Mouse (Mus musculus): ENCODE measurements around the gene Creb3. TPM values are rescaled to one million over a fixed set of nuclear protein-coding genes. Genes with fewer than 3 reads are reported as not detected.

The Creb3 gene
- polyA plus RNA-seq, 1 experiment from 2014 or later = 86.2 TPM

- ATAC-seq (ENCODE audit: low read depth) = no peak
- no peak overlapping the region for H3K27ac ChIP-seq (ENCODE audit: low read depth, low read length)
- no peak overlapping the region for H3K4me3 ChIP-seq (ENCODE audit: low read depth, low read length)
- H3K36me3 ChIP-seq (ENCODE audit: control insufficient read depth, insufficient read depth, low read length) = peaks cover 24% of the 10 kb centered on the region
- no peaks in the 10 kb centered on the region for H3K9me3 ChIP-seq (ENCODE audit: control insufficient read depth, low read length)
- H3K4me1 ChIP-seq (ENCODE audit: control insufficient read depth, insufficient read depth, low read length) = peaks cover 8% of the 10 kb centered on the region; the same call in 1 of the 2 replicates
- peaks cover 3% of the 10 kb centered on the region for H3K27me3 ChIP-seq (ENCODE audit: control insufficient read depth, insufficient read depth, low read length)
- no peak overlapping the region for H3K9ac ChIP-seq (replicated peaks; ENCODE audit: low read depth, low read length)
- 76% methylated on average over 9 of the region's 9 CpGs for WGBS
- no peak overlapping the region for H3K4me2 ChIP-seq (ENCODE audit: low read depth, low read length)
These were observed 33.6 kb upstream of the Creb3 start for GRCm38 (mm10) chr4:43528487-43528886.

- 61% methylated on average over 8 of the region's 8 CpGs for WGBS
- Histone ChIP-seq H3K4me2 (ENCODE audit: low read depth, low read length) (no peak overlapping the region), H3K4me3 (ENCODE audit: low read depth, low read length) (no peak overlapping the region), H3K9me3 (ENCODE audit: control insufficient read depth, low read length) (no peaks in the 10 kb centered on the region), H3K27ac (ENCODE audit: low read depth, low read length) (no peak overlapping the region), H3K9ac (replicated peaks; ENCODE audit: low read depth, low read length) (no peak overlapping the region), H3K36me3 (ENCODE audit: control insufficient read depth, insufficient read depth, low read length) (peaks cover 35% of the 10 kb centered on the region), H3K4me1 (ENCODE audit: control insufficient read depth, insufficient read depth, low read length) (no peaks in the 10 kb centered on the region), H3K27me3 (ENCODE audit: control insufficient read depth, insufficient read depth, low read length) (no peaks in the 10 kb centered on the region)
- no peak for ATAC-seq (ENCODE audit: low read depth)
These were observed 32.0 kb upstream of the Creb3 start for GRCm38 (mm10) chr4:43530081-43530501.

GRCm38 (mm10) chr4:43530581-43530980, 31.6 kb upstream of the Creb3 start:
- no peak for ATAC-seq (ENCODE audit: low read depth)
- WGBS = 28% methylated on average over 7 of the region's 7 CpGs
- peaks cover 40% of the 10 kb centered on the region for H3K36me3 ChIP-seq (ENCODE audit: control insufficient read depth, insufficient read depth, low read length)
- no peak overlapping the region for H3K27ac ChIP-seq (ENCODE audit: low read depth, low read length)
- H3K4me3 ChIP-seq (ENCODE audit: low read depth, low read length) = no peak overlapping the region
- H3K4me1 ChIP-seq (ENCODE audit: control insufficient read depth, insufficient read depth, low read length) = no peaks in the 10 kb centered on the region
- no peak overlapping the region for H3K9ac ChIP-seq (replicated peaks; ENCODE audit: low read depth, low read length)
- H3K9me3 ChIP-seq (ENCODE audit: control insufficient read depth, low read length) = no peaks in the 10 kb centered on the region
- H3K27me3 ChIP-seq (ENCODE audit: control insufficient read depth, insufficient read depth, low read length) = no peaks in the 10 kb centered on the region
- no peak overlapping the region for H3K4me2 ChIP-seq (ENCODE audit: low read depth, low read length)

- H3K9ac ChIP-seq (replicated peaks; ENCODE audit: low read depth, low read length) = no peak overlapping the region
- H3K36me3 ChIP-seq (ENCODE audit: control insufficient read depth, insufficient read depth, low read length) = peaks cover 63% of the 10 kb centered on the region
- H3K27me3 ChIP-seq (ENCODE audit: control insufficient read depth, insufficient read depth, low read length) = no peaks in the 10 kb centered on the region
- no peaks in the 10 kb centered on the region for H3K4me1 ChIP-seq (ENCODE audit: control insufficient read depth, insufficient read depth, low read length)
- H3K4me3 ChIP-seq (ENCODE audit: low read depth, low read length) = no peak overlapping the region
- H3K9me3 ChIP-seq (ENCODE audit: control insufficient read depth, low read length) = no peaks in the 10 kb centered on the region
- no peak overlapping the region for H3K4me2 ChIP-seq (ENCODE audit: low read depth, low read length)
- WGBS = 86% methylated on average over 9 of the region's 9 CpGs
- no peak overlapping the region for H3K27ac ChIP-seq (ENCODE audit: low read depth, low read length)
- ATAC-seq (ENCODE audit: low read depth) = no peak
These were observed 28.9 kb upstream of the Creb3 start for GRCm38 (mm10) chr4:43533270-43533669.

GRCm38 (mm10) chr4:43535628-43536027, 26.5 kb upstream of the Creb3 start:
- peaks cover 81% of the 10 kb centered on the region for H3K36me3 ChIP-seq (ENCODE audit: control insufficient read depth, insufficient read depth, low read length)
- no peaks in the 10 kb centered on the region for H3K27me3 ChIP-seq (ENCODE audit: control insufficient read depth, insufficient read depth, low read length)
- 95% methylated on average over 8 of the region's 8 CpGs for WGBS
- no peaks in the 10 kb centered on the region for H3K9me3 ChIP-seq (ENCODE audit: control insufficient read depth, low read length)
- no peak overlapping the region for H3K4me2 ChIP-seq (ENCODE audit: low read depth, low read length)
- H3K9ac ChIP-seq (replicated peaks; ENCODE audit: low read depth, low read length) = no peak overlapping the region
- H3K27ac ChIP-seq (ENCODE audit: low read depth, low read length) = no peak overlapping the region
- no peak overlapping the region for H3K4me3 ChIP-seq (ENCODE audit: low read depth, low read length)
- no peaks in the 10 kb centered on the region for H3K4me1 ChIP-seq (ENCODE audit: control insufficient read depth, insufficient read depth, low read length)
- no peak for ATAC-seq (ENCODE audit: low read depth)

- Histone ChIP-seq H3K36me3 (ENCODE audit: control insufficient read depth, insufficient read depth, low read length) (peaks cover 79% of the 10 kb centered on the region), H3K4me3 (ENCODE audit: low read depth, low read length) (no peak overlapping the region), H3K4me2 (ENCODE audit: low read depth, low read length) (no peak overlapping the region), H3K27me3 (ENCODE audit: control insufficient read depth, insufficient read depth, low read length) (no peaks in the 10 kb centered on the region), H3K4me1 (ENCODE audit: control insufficient read depth, insufficient read depth, low read length) (no peaks in the 10 kb centered on the region), H3K9me3 (ENCODE audit: control insufficient read depth, low read length) (no peaks in the 10 kb centered on the region), H3K9ac (replicated peaks; ENCODE audit: low read depth, low read length) (no peak overlapping the region), H3K27ac (ENCODE audit: low read depth, low read length) (no peak overlapping the region)
- no peak for ATAC-seq (ENCODE audit: low read depth)
- WGBS = 99% methylated on average over 9 of the region's 9 CpGs
These were observed 26.1 kb upstream of the Creb3 start for GRCm38 (mm10) chr4:43536031-43536430.

GRCm38 (mm10) chr4:43542044-43542443, 20.1 kb upstream of the Creb3 start:
- 75% methylated on average over 2 of the region's 3 CpGs for WGBS
- Histone ChIP-seq H3K36me3 (ENCODE audit: control insufficient read depth, insufficient read depth, low read length) (peaks cover 79% of the 10 kb centered on the region), H3K27ac (ENCODE audit: low read depth, low read length) (no peak overlapping the region), H3K4me2 (ENCODE audit: low read depth, low read length) (no peak overlapping the region), H3K4me1 (ENCODE audit: control insufficient read depth, insufficient read depth, low read length) (no peaks in the 10 kb centered on the region), H3K27me3 (ENCODE audit: control insufficient read depth, insufficient read depth, low read length) (no peaks in the 10 kb centered on the region), H3K9me3 (ENCODE audit: control insufficient read depth, low read length) (no peaks in the 10 kb centered on the region), H3K4me3 (ENCODE audit: low read depth, low read length) (no peak overlapping the region), H3K9ac (replicated peaks; ENCODE audit: low read depth, low read length) (no peak overlapping the region)
- ATAC-seq (ENCODE audit: low read depth) = no peak

GRCm38 (mm10) chr4:43546375-43547047, 15.6 kb upstream of the Creb3 start:
- Histone ChIP-seq H3K4me1 (ENCODE audit: control insufficient read depth, insufficient read depth, low read length) (no peaks in the 10 kb centered on the region), H3K9ac (replicated peaks; ENCODE audit: low read depth, low read length) (no peak overlapping the region), H3K27me3 (ENCODE audit: control insufficient read depth, insufficient read depth, low read length) (no peaks in the 10 kb centered on the region), H3K4me3 (ENCODE audit: low read depth, low read length) (no peak overlapping the region), H3K27ac (ENCODE audit: low read depth, low read length) (no peak overlapping the region), H3K4me2 (ENCODE audit: low read depth, low read length) (no peak overlapping the region), H3K36me3 (ENCODE audit: control insufficient read depth, insufficient read depth, low read length) (peaks cover 87% of the 10 kb centered on the region), H3K9me3 (ENCODE audit: control insufficient read depth, low read length) (no peaks in the 10 kb centered on the region)
- WGBS = 98% methylated on average over 12 of the region's 12 CpGs
- ATAC-seq (ENCODE audit: low read depth) = no peak

GRCm38 (mm10) chr4:43547160-43547559, 15.0 kb upstream of the Creb3 start:
- Histone ChIP-seq H3K4me2 (ENCODE audit: low read depth, low read length) (no peak overlapping the region), H3K4me3 (ENCODE audit: low read depth, low read length) (no peak overlapping the region), H3K27me3 (ENCODE audit: control insufficient read depth, insufficient read depth, low read length) (no peaks in the 10 kb centered on the region), H3K9me3 (ENCODE audit: control insufficient read depth, low read length) (no peaks in the 10 kb centered on the region), H3K27ac (ENCODE audit: low read depth, low read length) (no peak overlapping the region), H3K9ac (replicated peaks; ENCODE audit: low read depth, low read length) (no peak overlapping the region), H3K4me1 (ENCODE audit: control insufficient read depth, insufficient read depth, low read length) (no peaks in the 10 kb centered on the region), H3K36me3 (ENCODE audit: control insufficient read depth, insufficient read depth, low read length) (peaks cover 87% of the 10 kb centered on the region)
- no peak for ATAC-seq (ENCODE audit: low read depth)
- 96% methylated on average over 8 of the region's 8 CpGs for WGBS

All from neural tube, embryonic 14.5 days (tissue).